Mouse (Mus musculus): ENCODE measurements around the gene Fgfr2. TPM values are rescaled to one million over a fixed set of nuclear protein-coding genes. Genes with fewer than 3 reads are reported as not detected.

Fgfr2 gene
- polyA plus RNA-seq, 1 experiment from 2014 or later = not detected

GRCm38 (mm10) chr7:131542115-131542871 is 1580.9 kb downstream of the Fgfr2 start, which contains the start of gene Hmx3:
Gene Hmx3 (plus strand): TSS chr7:131542867.

GRCm38 (mm10) chr7:131410416-131411058 is 1712.6 kb downstream of the Fgfr2 start, which contains the start of the genes Ikzf5 and Acadsb:
Gene Ikzf5 (minus strand): TSS chr7:131410521.
Gene Acadsb (plus strand): TSS chr7:131410601.

GRCm38 (mm10) chr7:131370648-131371469 is 1752.3 kb downstream of the Fgfr2 start, which contains the start of gene Pstk:
Gene Pstk (plus strand): TSS chr7:131371141.

GRCm38 (mm10) chr7:131362615-131363300 is 1760.4 kb downstream of the Fgfr2 start, which contains the start of gene 2310057M21Rik:
Gene 2310057M21Rik (minus strand): TSS chr7:131362759.

GRCm38 (mm10) chr7:131333564-131333963 is 1789.6 kb downstream of the Fgfr2 start, which contains the start of gene Fam24a:
Gene Fam24a (plus strand): TSS chr7:131333864.

GRCm38 (mm10) chr7:131329416-131329815 is 1793.7 kb downstream of the Fgfr2 start, which contains the start of gene Fam24b:
Gene Fam24b (minus strand): TSS chr7:131329516.

GRCm38 (mm10) chr7:131322192-131322591 is 1801.0 kb downstream of the Fgfr2 start, which contains the start of gene Cuzd1:
Gene Cuzd1 (minus strand): TSS chr7:131322292.

GRCm38 (mm10) chr7:131174121-131174520 is 1949.0 kb downstream of the Fgfr2 start, which contains the start of gene 5430419D17Rik:
Gene 5430419D17Rik (plus strand): TSS chr7:131174402.

GRCm38 (mm10) chr7:131146214-131146613 is 1976.9 kb downstream of the Fgfr2 start, which contains the start of gene 4933402N03Rik:
Gene 4933402N03Rik (minus strand): TSS chr7:131146314.

GRCm38 (mm10) chr7:131031755-131032154 is 2091.4 kb downstream of the Fgfr2 start, which contains the start of gene Dmbt1:
Gene Dmbt1 (plus strand): TSS chr7:131032053.

GRCm38 (mm10) chr7:130935793-130936471 is 2187.2 kb downstream of the Fgfr2 start, which contains the start of gene Htra1:
Gene Htra1 (plus strand): TSS chr7:130936111.

GRCm38 (mm10) chr7:130865613-130866591 is 2257.2 kb downstream of the Fgfr2 start, which contains the start of gene Plekha1:
Gene Plekha1 (plus strand): TSS chr7:130865756.

GRCm38 (mm10) chr7:130773914-130774630 is 2349.1 kb downstream of the Fgfr2 start, which contains the start of gene Btbd16:
Gene Btbd16 (plus strand): TSS chr7:130774069.

GRCm38 (mm10) chr7:130577388-130578003 is 2545.7 kb downstream of the Fgfr2 start, which contains the start of gene Tacc2:
Gene Tacc2 (plus strand): TSS chr7:130577438.

GRCm38 (mm10) chr7:130572821-130573220 is 2550.3 kb downstream of the Fgfr2 start, which contains the start of gene Nsmce4a:
Gene Nsmce4a (minus strand): TSS chr7:130573118.

GRCm38 (mm10) chr7:130520049-130520425 is 2603.1 kb downstream of the Fgfr2 start, which contains the start of gene Ate1:
Gene Ate1 (minus strand): TSS chr7:130520369.

Data from effector memory CD4-positive, alpha-beta T cell, adult 7 months (primary cell).